Mouse (Mus musculus) erythroblast, embryonic 14.5 days (primary cell): ENCODE measurements around the gene Prnd.

Source experiments
- GATA1 ChIP-seq: IDR thresholded peaks from 2 replicates; pipeline ENCODE4 v1.6.1; 2012; ENCODE audit warnings: low read length, inconsistent platforms, mixed read lengths
- TAL1 ChIP-seq: IDR thresholded peaks from 3 replicates; pipeline ENCODE4 v1.6.1; 2012; ENCODE audit warnings: low read length, inconsistent platforms, mixed read lengths

DNA sequence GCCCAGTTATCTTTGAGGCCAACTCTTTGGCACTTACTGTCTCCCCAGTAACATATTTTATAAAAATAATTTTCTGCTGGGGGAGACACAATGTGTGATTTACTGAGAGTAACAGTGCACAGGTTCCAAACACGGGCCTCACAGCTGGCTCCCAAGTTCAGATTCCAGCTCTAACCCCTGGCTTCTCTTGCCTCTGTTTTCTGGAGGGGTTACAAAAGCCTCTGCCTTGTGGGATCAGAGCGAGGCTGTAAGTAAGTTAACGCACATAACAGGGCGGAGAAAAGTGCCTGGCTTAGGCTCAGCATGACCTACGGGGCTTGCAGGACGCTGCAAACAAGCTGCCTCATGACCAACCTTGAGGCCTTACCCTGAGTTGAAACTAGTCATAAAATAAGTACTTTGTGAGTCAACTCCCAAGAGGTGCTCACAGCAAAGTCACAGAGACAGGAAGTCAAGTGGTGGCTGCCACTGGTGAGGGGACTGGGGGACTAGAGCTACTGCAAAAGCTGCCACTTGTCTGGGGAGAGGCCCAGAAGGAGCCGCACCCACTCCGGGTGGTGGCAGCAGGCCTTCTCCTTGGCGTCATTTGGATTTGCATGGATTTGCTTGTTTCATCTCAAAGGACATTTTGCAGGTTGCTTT, 54.0 kb downstream of the Prnd start:
- no peak for TF ChIP-seq TAL1
- TF ChIP-seq GATA1: no peak
